Mouse (Mus musculus): ENCODE results near the gene Plekhg1.

DNA sequence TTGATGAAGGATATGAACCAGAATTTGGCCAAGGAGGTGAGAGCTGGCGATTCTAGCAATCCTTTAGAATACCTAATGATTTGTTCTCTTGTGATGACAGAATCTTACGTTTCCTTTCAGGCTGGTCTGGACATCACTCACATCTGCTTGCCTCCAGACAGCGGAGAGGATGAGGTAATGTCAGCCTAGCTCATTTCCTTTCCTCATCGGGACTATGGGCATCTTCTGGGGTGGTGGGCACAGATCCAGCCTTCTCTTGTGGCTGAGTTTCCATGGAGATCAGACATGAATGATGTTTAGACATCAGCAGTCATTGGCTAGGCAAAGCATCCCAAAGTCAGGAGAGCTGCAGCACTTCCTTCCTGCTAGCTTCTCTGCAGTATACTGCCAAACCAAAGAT, 240.1 kb downstream of the Plekhg1 start:
- TF ChIP-seq POLR2A (IDR thresholded peaks at IDR 0.05; ENCODE audit: low read depth, low read length) (no peak), CTCF (IDR thresholded peaks at IDR 0.05; ENCODE audit: borderline replicate concordance, insufficient read depth, low read length) (no peak)
